Mouse (Mus musculus) activated CD4-positive, CD25-positive, alpha-beta regulatory T cell, adult 4 months (primary cell): Measurements from ENCODE around the gene Rnf207. TPM values are rescaled to one million over a fixed set of nuclear protein-coding genes. Genes with fewer than 3 reads are reported as not detected.
A peak's percentile ranks its signal among the peaks of the same experiment; 100 is the strongest.

Experiments used
- ATAC-seq: one replicate; pipeline ENCODE4 v1.8.0; 2017
- polyA plus RNA-seq, 2 experiments: library from polyadenylated mRNA; unstranded; fragments of 100-300 nt; shearing (Covaris generic); gene quantifications; one replicate each; pipeline ENCODE4 v1.2.1; 2017

The Rnf207 gene
- polyA plus RNA-seq, result not detected

GRCm38 (mm10) chr4:152318517-152319234 is at the start of gene Rnf207:
Gene Rnf207, minus strand, starts transcription at chr4:152318993.
- peak; percentile 61 for ATAC-seq

- ATAC-seq, result no peak
Measured at GRCm38 (mm10) chr4:152365228-152365627, 46.4 kb upstream of the Rnf207 start.

- ATAC-seq, result peak; percentile 40
Measured at GRCm38 (mm10) chr4:152362180-152362579, 43.4 kb upstream of the Rnf207 start.

- ATAC-seq, result no peak
Measured at GRCm38 (mm10) chr4:152360855-152361254, 42.1 kb upstream of the Rnf207 start.

GRCm38 (mm10) chr4:152359700-152360099 is 40.9 kb upstream of the Rnf207 start:
- ATAC-seq, result no peak

DNA sequence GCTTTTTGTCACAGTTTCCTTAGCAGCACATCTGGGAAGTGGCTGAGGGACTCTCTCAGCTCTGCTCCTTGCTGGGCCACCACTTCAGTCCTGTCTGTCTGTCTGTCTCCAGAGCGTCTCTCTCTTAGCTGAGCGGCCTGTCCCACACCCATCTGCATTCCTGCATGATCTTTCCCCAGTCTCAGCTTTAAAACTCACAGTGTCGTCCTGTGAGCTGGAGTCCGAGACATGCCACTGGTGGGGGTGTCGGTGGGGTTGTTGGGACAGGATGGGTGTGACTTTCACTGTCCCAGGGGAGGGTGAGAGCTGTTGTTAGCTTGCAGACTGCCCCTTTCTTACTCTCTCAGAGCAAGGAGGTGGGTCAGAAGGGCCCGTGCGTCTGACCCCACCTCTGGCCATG is 36.9 kb upstream of the Rnf207 start:
- ATAC-seq, result no peak

GRCm38 (mm10) chr4:152353886-152354637 is 35.3 kb upstream of the Rnf207 start:
- no peak for ATAC-seq

DNA sequence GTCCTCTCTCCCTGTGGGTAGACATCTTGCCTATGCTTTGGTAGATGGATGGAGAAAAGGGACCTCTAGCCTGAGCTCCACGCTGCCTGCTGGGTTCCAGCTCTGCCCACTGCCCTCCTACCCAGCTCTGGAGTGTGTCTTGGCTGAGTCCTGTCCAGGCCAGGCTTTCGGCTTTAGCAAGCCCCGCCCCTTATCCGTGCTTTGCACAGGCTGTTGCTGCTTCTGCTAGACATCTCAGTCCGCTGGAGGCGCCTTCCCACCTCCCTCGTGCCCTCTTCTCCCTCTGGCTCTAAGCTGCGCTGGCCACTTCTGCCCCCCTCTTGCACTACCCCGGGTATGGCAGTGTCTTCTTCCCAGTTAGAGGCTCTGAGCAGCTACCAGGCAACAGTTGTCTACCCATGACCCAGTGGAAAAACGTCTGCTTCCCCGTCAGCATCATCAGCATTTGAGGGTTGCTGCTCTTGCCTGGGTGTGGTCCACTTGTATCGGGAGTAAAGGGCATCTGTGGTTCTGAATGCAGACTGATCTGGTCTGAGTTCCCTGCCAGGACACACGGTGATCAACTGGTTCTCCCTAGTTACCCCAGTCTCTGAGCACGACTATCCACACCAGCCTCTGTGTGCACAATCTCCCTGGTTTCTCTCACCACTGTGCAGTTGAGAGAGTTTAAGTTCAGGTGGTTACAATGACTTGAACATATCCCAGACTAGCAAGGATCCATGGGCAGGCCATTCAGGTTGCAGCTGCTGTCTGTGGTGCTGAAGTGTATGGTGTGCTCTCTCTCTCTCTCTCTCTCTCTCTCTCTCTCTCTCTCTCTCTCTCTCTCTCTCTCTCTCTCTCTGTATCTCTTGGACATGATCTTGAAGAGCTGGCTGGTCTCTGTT is 32.9 kb upstream of the Rnf207 start:
- no peak for ATAC-seq

- ATAC-seq, result no peak
Measured at GRCm38 (mm10) chr4:152350722-152351421, 32.1 kb upstream of the Rnf207 start.

DNA sequence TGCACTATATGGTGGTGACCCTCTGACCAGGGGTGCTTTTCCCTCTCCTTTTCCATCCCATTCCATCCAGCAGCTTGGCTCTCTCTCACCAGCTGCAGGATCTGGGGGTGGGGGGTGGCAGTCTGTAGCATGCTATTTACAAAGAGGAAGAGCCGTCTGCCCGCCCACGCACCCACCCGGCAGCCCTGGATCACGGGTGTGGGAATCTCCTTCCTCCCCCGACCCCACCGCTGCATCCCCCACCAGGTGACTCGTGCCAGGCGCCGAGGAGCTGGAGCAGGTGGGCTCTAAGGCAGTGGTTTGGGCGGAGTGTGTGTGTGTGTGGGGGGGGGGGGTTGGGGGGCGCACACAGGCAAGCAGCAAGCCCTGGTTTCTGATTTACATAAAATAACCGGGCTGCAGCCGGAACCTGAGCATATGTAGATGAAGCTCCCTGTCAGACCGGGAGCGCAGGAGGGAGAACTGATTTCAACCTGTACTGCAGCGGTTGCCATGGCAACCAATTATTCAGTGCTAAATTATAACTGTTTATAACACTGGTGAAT is 31.1 kb upstream of the Rnf207 start:
- no peak for ATAC-seq

DNA sequence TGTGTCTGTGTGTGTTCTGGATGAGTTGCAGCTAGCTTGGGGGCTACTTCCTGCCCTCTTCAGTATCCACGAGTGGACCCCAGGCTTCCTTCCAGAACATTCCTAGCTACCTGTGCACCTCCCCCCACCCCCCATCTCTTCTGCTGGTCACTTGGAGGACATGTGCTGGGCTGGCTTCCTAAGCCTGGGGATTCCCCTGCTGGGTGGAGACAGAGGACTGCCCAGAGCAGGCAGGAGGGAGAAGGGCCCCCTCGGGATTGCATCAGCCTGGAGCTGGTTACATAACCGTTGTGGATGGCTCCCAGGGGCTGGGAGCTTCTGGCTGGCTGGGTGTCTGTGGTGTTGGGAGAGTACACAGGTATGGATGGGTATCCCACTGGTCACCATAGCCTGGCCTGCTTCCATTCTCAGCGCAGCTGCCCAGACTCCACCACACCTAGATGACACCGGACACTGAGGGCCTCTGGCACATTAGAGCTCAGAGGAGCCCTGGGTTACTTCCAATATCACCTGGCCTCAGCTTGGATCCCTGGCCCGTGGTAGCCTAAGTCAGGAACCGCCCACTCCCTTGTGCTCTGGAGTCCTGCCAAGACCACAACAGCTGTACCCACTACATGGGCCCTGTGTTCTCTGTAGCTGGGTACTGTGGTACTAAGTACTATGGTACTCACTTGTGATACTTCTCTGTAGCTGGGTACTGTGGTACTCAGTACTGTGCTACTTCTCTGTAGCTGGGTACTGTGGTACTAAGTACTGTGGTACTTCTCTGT is 26.5 kb upstream of the Rnf207 start:
- ATAC-seq, result no peak

DNA sequence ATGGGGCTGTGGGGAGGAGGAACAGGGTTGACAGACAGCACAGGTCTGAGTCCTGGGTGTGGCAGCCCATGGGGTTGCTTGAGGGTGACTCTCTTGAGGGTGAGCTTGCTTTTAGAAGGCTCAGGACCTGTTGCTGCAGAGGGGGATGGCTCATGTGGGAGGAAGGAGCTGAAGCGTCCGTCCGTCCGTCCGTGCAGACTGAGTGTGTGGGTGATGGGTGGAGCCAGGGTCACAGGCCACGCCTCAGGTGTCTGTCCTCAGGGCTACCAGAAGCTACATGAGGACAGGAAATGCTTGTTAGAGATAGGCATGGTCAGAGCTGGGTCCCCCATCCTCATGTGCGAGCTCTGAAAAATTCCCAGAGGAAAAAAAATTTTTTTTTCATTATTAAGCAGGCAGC is 25.9 kb upstream of the Rnf207 start:
- no peak for ATAC-seq

DNA sequence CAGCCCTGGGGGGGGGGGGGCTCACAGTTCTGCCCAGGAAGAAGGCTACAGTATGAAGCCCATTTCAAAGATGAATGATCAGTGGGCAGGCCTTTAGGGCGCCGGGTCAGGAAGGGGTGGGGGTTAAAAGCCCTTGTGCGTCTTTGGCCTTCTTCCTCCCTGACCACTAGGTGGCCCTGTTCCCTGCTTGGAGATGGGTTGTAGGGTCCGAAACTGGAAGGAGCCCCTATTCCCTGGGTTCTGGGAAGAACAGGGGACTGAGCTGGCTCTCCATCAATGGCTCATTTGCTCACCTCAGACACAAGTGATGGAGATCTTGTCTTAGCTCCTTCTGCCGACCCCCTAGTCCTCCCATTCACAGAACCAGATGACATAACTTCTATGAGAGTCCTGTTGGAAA is 24.5 kb upstream of the Rnf207 start:
- no peak for ATAC-seq

DNA sequence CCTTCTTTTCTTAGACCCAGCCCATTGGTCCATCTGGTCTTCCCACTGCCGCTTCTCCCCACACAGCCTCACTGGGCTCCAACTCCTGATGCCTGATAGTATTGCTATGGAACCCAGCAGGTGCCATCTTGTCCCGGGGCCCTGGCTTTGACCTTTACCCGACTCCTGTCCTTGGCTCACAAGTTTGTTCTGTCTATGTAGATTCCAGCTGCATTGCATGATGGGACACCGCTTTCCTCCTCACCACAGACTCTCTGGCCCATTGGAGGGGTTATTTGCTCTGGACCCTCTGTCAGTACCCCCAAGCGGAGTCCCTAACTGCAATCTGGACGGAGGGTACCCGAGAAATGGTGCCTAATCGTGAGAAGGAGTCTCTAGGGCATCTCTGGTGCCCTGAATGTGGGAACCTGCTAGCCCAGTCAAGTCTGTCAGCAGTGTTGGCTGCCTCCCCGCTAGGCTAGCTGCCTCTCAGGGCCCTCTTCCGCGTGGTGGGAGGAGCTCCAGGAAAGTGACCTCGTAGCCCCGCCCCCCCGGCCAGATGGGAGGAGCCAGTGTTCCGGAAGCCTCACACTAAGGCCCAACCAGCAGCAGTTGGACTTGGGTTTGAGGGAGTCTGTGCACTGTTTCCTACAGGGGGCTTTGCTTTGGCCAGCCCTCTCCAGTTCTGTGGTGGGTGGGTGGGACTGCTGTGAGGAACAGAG is 21.9 kb upstream of the Rnf207 start:
- ATAC-seq, result no peak

DNA sequence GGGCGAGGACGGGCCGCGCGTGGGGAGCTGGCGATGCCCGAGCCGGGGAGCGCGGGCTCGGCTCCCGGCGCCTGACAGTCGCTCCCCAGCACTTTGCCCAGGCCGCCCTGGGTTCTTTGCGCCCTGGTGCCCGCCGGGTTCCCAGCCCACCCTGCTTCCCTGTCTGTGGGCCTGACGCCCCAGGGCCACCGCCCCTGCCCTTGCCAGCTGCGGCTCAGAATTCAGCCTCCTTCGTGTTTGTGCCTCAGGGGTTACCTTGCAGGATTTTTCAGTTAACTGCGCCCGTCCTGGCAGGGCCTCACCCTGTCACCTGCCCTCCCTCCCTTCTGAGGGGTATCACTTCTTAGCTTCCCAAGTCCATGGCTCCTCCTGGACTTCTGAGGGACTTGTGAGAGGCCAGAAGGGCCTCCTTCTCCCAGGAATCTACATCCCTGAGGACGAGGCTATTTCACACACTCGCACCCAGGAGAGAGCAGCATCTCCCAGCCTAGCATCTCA is 20.5 kb upstream of the Rnf207 start:
- ATAC-seq, result no peak

- ATAC-seq, result no peak
Measured at GRCm38 (mm10) chr4:152338419-152339292, 19.9 kb upstream of the Rnf207 start, which contains the start of gene Chd5. Gene Chd5, plus strand, starts transcription at chr4:152338651.

DNA sequence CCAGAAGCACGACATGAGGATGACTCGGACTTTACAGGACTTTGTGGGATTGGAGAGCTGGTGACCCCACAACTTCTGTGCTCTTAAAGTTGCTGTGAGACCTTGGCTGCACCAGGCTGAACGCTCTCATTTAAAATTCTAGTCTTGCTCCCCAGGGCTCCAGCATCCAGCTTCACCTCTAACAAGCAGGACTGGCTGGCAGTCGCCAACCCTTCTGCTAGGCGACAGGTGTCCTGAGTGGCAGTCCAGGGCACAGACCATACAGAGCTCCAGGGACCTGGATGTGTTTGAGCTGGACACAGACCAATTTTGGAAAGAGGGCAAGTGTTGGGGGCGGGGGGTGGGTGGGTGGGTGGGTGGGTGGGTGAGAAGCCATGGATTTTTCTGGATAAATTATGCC is 19.0 kb upstream of the Rnf207 start:
- ATAC-seq, result no peak

DNA sequence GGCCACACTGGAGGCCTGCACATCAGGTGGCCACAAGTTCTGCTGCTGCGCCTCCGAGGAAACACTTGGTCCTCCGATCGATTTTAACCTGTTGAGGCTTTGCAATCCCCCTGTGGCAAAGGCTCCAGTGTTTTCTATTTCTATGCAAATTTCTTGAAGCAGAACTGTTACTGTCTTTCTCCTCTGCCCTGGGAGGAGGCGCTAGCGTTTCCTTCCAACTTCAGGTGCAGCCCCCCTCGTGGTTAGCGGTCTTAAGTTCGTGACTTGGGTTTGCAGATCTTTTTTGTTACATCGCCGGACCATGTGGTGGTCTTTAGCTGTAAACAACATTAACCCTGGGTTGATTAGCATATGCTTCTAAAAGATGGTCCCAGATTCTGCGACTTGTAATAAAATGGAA is 14.8 kb upstream of the Rnf207 start:
- no peak for ATAC-seq

DNA sequence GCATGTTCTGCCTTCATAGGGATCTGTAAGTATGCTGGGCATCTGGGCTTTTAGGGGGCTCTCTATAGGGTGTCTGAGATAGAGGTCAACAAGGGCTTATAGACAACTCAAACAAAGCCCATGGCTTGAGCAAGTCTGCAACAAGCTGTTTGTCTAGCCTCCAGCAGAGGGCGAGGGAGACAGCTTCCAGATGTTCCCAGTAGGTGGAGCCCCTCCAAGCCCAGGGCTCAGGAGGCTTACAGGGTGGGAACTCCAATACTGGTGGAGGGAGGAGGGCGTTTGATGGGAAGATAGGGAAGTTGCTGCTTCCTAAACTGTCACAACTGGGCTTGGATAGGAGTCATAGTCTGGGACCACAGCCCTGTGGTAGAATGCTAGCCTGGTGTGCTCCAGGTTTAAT is 14.2 kb upstream of the Rnf207 start:
- ATAC-seq, result peak; percentile 60
